Mouse (Mus musculus): Measurements from ENCODE around the gene Auh.

Auh gene

GRCm38 (mm10) chr13:52802482-52802881 lies 127.0 kb downstream of the Auh start:
- ChIA-PET POLR2A (no interaction called here), CTCF (interaction anchor here in 1 of 4 experiments (0.7 kb wide), 1 partner anchor 22 kb away, joined by 4 read pairs; no protein-coding TSS in a partner anchor)

GRCm38 (mm10) chr13:52800687-52801341 lies 128.7 kb downstream of the Auh start:
- ChIA-PET CTCF (no interaction called here), POLR2A (interaction anchor here in 1 of 4 experiments (0.6 kb wide), 1 partner anchor 985 kb away, joined by 3 read pairs; no protein-coding TSS in a partner anchor)

GRCm38 (mm10) chr13:52800091-52800490 lies 129.4 kb downstream of the Auh start:
- ChIA-PET POLR2A (no interaction called here), CTCF (no interaction called here)

GRCm38 (mm10) chr13:52794232-52794631 lies 135.2 kb downstream of the Auh start:
- ChIA-PET POLR2A (no interaction called here), CTCF (interaction anchor here in 1 of 4 experiments (0.6 kb wide), 1 partner anchor 82 kb away, joined by 3 read pairs; no protein-coding TSS in a partner anchor)

- ChIA-PET POLR2A (interaction anchor here in 1 of 4 experiments (0.6 kb wide), 1 partner anchor 16 kb away, joined by 4 read pairs; no protein-coding TSS in a partner anchor), CTCF (interaction anchor here in 1 of 4 experiments (0.6 kb wide), 1 partner anchor 81 kb away, joined by 3 read pairs; no protein-coding TSS in a partner anchor)
Observed at GRCm38 (mm10) chr13:52793434-52793989, 136.0 kb downstream of the Auh start.

GRCm38 (mm10) chr13:52792242-52792844 lies 137.1 kb downstream of the Auh start:
- POLR2A ChIA-PET = interaction anchor here in 1 of 4 experiments (0.8 kb wide), 1 partner anchor 32 kb away, joined by 3 read pairs; no protein-coding TSS in a partner anchor

GRCm38 (mm10) chr13:52790894-52791293 lies 138.6 kb downstream of the Auh start:
- ChIA-PET CTCF (interaction anchor here in 1 of 4 experiments (0.5 kb wide), 1 partner anchor 195 kb away, joined by 7 read pairs; no protein-coding TSS in a partner anchor), POLR2A (no interaction called here)

More at GRCm38 (mm10) chr13:52792242-52792844, 137.1 kb downstream of the Auh start:
- CTCF ChIA-PET = interaction anchor here in 1 of 4 experiments (0.7 kb wide), 1 partner anchor 605 kb away, joined by 4 read pairs; no protein-coding TSS in a partner anchor
